Mouse (Mus musculus) thymus, adult 2 months (tissue): Measurements from ENCODE around the gene Hspbap1. TPM values are rescaled to one million over a fixed set of nuclear protein-coding genes. Genes with fewer than 3 reads are reported as not detected.

ENCODE experiments used
- DNase-seq: peaks from one replicate; pipeline ENCODE4 v3.0.0; 2021
- H3K27ac ChIP-seq: fragments of 200-500 bp; 2 replicates; pipeline ENCODE4 v1.5.1; 2012; ENCODE audit warnings: low read length, control low read depth; ENCODE audit not compliant: control insufficient read depth, insufficient read depth
- H3K27me3 ChIP-seq: fragments of 200-500 bp; 2 replicates; pipeline ENCODE4 v1.6.1; 2012; ENCODE audit warnings: mild to moderate bottlenecking, low read length, moderate library complexity, mixed read lengths; ENCODE audit not compliant: control insufficient read depth, insufficient read depth
- H3K36me3 ChIP-seq: fragments of 200-500 bp; 2 replicates; pipeline ENCODE4 v1.6.1; 2012; ENCODE audit warnings: mild to moderate bottlenecking, low read length, moderate library complexity; ENCODE audit not compliant: control insufficient read depth, insufficient read depth
- H3K4me1 ChIP-seq: fragments of 200-500 bp; replicated peaks from 2 replicates; pipeline ENCODE4 v1.6.1; 2012; ENCODE audit warnings: low read length; ENCODE audit not compliant: control insufficient read depth, insufficient read depth
- H3K4me3 ChIP-seq: fragments of 200-500 bp; 2 replicates; pipeline ENCODE4 v1.5.1; 2012; ENCODE audit warnings: mild to moderate bottlenecking, low read length, control low read depth, moderate library complexity; ENCODE audit not compliant: control insufficient read depth, insufficient read depth
- CTCF ChIP-seq: fragments of 200-500 bp; IDR thresholded peaks from 2 replicates; pipeline ENCODE4 v1.5.1; 2012; ENCODE audit warnings: mild to moderate bottlenecking, control low read depth, low read length, moderate library complexity, borderline replicate concordance; ENCODE audit not compliant: control insufficient read depth, poor library complexity, insufficient read depth; ENCODE audit errors: extremely low read depth
- POLR2A ChIP-seq: fragments of 200-500 bp; IDR thresholded peaks from 2 replicates; pipeline ENCODE4 v1.6.1; 2012; ENCODE audit warnings: mild to moderate bottlenecking, low read length, control low read depth, moderate library complexity; ENCODE audit not compliant: control insufficient read depth, poor library complexity, insufficient read depth; ENCODE audit errors: extremely low read depth
- WGBS: fragments of 180-500 bp; shearing (Covaris S2); methylation state at CpG from one replicate; pipeline ENCODE4 v1.1.7; 2018; 5-methylcytosine and 5-hydroxymethylcytosine counted together
- polyA plus RNA-seq: library from polyadenylated mRNA; depleted of rRNA; stranded (reverse); fragments of >200 nt; gene quantifications from 2 replicates; pipeline ENCODE4 v1.2.3, GENCODE M21; 2012

Hspbap1 gene
- polyA plus RNA-seq, 1 experiment, result 16.0 TPM

- Histone ChIP-seq H3K27ac (peak overlapping the region; percentile 97), H3K4me1 (peaks cover 42% of the 10 kb centered on the region), H3K27me3 (no peaks in the 10 kb centered on the region), H3K36me3 (no peaks in the 10 kb centered on the region), H3K4me3 (no peak overlapping the region)
- peak; percentile 86 for DNase-seq
- no peak for TF ChIP-seq POLR2A
- TF ChIP-seq CTCF, result no peak
- 12% methylated on average over 9 of the region's 9 CpGs for WGBS
These were observed 22.5 kb upstream of the Hspbap1 start for GRCm38 (mm10) chr16:35747417-35748236.

DNA sequence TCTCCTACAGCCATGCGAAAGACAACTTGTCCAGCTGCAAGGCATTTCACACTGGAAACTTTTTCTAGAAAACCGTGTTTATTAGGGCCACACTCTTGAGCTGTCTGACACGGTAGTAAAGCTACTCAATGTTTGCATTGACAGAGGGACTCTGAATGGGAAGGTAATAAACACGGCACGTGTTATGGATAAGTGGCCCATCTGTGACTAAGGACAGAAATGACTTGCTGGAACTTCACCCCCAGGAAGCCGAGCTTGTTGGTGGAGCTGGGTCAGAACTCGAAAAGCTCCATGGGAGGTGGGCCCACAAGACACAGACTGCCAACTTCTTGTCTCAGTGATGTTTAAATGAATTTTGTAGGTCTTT lies 22.0 kb upstream of the Hspbap1 start:
- no peaks in the 10 kb centered on the region for H3K36me3 ChIP-seq

DNA sequence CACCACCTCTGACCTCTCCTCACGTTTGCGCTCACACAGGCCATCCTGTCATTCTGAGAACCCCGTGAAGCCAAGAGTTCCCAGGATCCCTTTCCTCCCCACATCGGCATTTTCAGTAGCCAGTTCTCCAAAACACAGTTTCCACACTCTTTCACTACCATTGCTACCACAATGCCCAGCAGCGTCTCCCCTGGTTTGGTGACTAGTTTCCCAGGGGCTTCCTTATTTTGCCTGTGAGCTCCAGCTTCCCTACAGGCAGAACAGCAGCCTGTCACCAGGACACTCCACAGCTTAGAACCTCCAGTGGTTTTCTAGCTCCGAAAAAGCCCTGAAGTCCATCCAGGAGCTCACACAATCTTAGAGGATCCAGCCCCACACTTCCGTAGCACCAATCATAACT lies 20.8 kb upstream of the Hspbap1 start:
- peaks cover 33% of the 10 kb centered on the region for H3K4me1 ChIP-seq
- H3K36me3 ChIP-seq, result no peaks in the 10 kb centered on the region
- WGBS, result 96% methylated on average over 7 of the region's 7 CpGs
- H3K4me3 ChIP-seq, result no peak overlapping the region
- H3K27ac ChIP-seq, result no peak overlapping the region; the same call in 1 of the 2 replicates
- DNase-seq, result no peak
- TF ChIP-seq CTCF, result no peak
- no peaks in the 10 kb centered on the region for H3K27me3 ChIP-seq

More for the DNA sequence above, 22.0 kb upstream of the Hspbap1 start:
- Histone ChIP-seq H3K4me1 (peaks cover 36% of the 10 kb centered on the region), H3K27ac (peak overlapping the region; percentile 35), H3K4me3 (no peak overlapping the region), H3K27me3 (no peaks in the 10 kb centered on the region)
- WGBS, result 87% methylated on average over 7 of the region's 7 CpGs
- TF ChIP-seq CTCF (no peak), POLR2A (no peak)
- DNase-seq, result no peak

DNA sequence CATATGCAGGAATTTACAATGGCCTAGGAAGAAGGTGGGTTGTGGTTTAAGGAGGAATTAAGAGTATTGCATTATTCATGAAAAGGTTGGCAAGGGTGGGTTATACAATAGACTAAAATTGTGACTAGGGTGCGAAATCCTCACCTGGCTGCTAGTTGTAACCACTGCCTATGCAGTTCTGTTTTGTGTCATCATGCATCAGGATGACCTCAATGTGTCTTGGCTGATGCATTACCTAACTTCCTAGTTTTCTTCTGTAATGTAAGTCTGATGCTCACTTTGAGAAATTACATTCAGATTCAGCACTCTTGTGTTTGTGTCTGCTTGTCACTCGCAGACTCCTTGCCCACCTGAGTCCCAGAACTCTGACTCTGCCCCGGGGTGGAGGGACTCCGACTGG lies 18.3 kb upstream of the Hspbap1 start:
- TF ChIP-seq POLR2A (no peak), CTCF (no peak)
- WGBS, result 98% methylated on average over 4 of the region's 4 CpGs
- H3K4me3 ChIP-seq, result no peak overlapping the region
- no peaks in the 10 kb centered on the region for H3K36me3 ChIP-seq
- H3K27me3 ChIP-seq, result no peaks in the 10 kb centered on the region
- DNase-seq, result no peak
- H3K4me1 ChIP-seq, result peaks cover 18% of the 10 kb centered on the region
- no peak overlapping the region for H3K27ac ChIP-seq

- 94% methylated on average over 5 of the region's 5 CpGs for WGBS
- no peak for DNase-seq
- Histone ChIP-seq H3K27ac (no peak overlapping the region), H3K4me3 (no peak overlapping the region), H3K27me3 (no peaks in the 10 kb centered on the region), H3K4me1 (peaks cover 14% of the 10 kb centered on the region), H3K36me3 (no peaks in the 10 kb centered on the region)
- TF ChIP-seq CTCF, result no peak
These were observed 16.2 kb upstream of the Hspbap1 start for GRCm38 (mm10) chr16:35753926-35754325.

- no peak overlapping the region for H3K4me3 ChIP-seq
- WGBS, result 80% methylated on average over 6 of the region's 6 CpGs
These were observed 14.5 kb upstream of the Hspbap1 start for GRCm38 (mm10) chr16:35755502-35756334.

More at GRCm38 (mm10) chr16:35755502-35756334, 14.5 kb upstream of the Hspbap1 start:
- Histone ChIP-seq H3K27ac (no peak overlapping the region), H3K36me3 (no peaks in the 10 kb centered on the region), H3K27me3 (no peaks in the 10 kb centered on the region), H3K4me1 (peaks cover 10% of the 10 kb centered on the region)
- TF ChIP-seq POLR2A (no peak), CTCF (no peak)
- DNase-seq, result no peak
